Mouse (Mus musculus) lung, postnatal 10 days (tissue): ENCODE results near the gene Cts3.
"Not testable (repeated sequence)": the region's sequence is repeated elsewhere in the genome, so short reads cannot be mapped to it uniquely, and the experiment has no call there.

Experiments
- DNase-seq: peaks from one replicate; pipeline ENCODE4 v3.0.0; 2021

Cts3 gene

DNA sequence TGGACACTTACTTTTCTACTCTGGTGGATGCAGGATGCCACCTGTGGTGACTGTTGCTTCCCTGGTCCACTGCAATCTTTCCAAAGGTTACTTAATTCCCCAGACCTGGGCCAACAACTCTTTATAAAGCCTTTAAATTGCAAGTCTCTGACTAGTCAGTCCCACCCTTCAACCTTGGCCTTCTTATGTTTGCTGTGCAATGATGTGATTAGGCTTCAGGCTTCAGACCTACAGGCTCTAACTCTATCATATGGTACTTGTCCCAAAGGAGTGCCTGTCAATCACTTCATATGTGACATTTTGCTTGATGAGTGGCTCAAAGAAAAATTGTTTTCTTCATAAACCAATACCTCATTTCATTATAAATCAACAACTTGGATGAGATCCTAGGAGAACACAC, at the start of gene Cts3:
Gene Cts3, minus strand, starts transcription at position 101 of the 400 bp plus-strand sequence.
- no peak for DNase-seq

DNA sequence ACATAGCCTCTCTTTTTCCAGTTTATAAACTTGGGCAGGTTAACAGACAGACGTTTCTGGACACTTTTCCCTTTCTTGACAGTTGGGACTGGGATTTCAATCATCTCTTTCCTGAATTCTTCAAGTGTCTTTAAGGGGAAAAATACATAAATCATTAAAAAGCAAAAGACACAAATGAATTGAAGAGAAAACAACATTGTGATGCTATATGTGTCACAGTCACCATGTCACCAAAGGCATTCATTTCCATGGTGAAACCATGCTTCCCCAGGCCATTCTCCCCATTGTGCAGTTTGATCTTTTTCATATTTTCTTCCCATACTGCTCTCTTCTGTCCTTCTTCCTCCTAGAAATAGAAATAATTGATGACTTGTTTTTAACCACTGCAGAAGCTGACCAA, 1.9 kb downstream of the Cts3 start, which contains the start of gene Gm49352:
Gene Gm49352, minus strand, starts transcription at position 101 of the 400 bp plus-strand sequence.
- DNase-seq, result not testable (repeated sequence)

DNA sequence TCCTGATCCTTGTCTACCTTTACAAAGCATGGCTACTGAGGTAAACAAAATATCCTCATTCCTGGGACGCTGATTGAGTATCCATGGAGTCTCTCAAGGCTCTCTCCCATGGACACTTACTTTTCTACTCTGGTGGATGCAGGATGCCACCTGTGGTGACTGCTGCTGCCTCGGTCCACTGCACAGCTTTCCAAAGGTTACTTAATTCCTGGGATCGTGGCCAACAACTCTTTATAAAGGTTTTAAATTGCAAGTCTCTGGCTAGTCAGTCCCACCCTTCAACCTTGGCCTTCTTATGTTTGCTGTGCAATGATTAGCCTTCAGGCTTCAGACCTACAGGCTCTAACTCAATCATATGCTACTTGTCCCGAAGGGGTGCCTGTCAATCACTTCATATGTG, 28.3 kb downstream of the Cts3 start, which contains the start of gene Ctsm:
Gene Ctsm, minus strand, starts transcription at position 209 of the 400 bp plus-strand sequence.
- DNase-seq, result no peak
